In genomic region chr6:49637654-49638053, GRCm38 (mm10) we compare ENCODE assay signal across 18 mouse cellular contexts.
DNase-seq lines count a peak whose midpoint lies in the region; ATAC-seq lines count a peak whose summit lies in the region.
"Had no signal": no experiment of that assay in that cellular context is flagged by ENCODE, and none has a peak within 500 bp of the region (broad histone marks: within the 10 kb centered on the region; RNA-seq: fewer than 3 reads in every experiment).

No protein-coding gene starts in this region.

- no peak overlapping the region for H3K4me2 ChIP-seq in embryonic facial prominence, embryonic 14.5 days (ENCODE audit: low read depth, low read length)
- no peak overlapping the region for H3K4me2 ChIP-seq in forebrain, embryonic 14.5 days (ENCODE audit: low read length)
- no peak overlapping the region for H3K4me2 ChIP-seq in hindbrain, embryonic 13.5 days
- H3K4me2 ChIP-seq: embryonic facial prominence, embryonic 13.5 days; forebrain, embryonic 13.5 days; kidney, embryonic 15.5 days; limb, embryonic 13.5 days had no signal

- H3K9ac ChIP-seq in embryonic facial prominence, embryonic 14.5 days (ENCODE audit: low read depth, low read length), result no peak overlapping the region
- H3K9ac ChIP-seq in forebrain, embryonic 14.5 days (ENCODE audit: low read length), result no peak overlapping the region
- no peak overlapping the region for H3K9ac ChIP-seq in hindbrain, embryonic 13.5 days
- H3K9ac ChIP-seq: embryonic facial prominence, embryonic 13.5 days; forebrain, embryonic 13.5 days; kidney, embryonic 15.5 days; limb, embryonic 13.5 days; liver, postnatal 0 days had no signal

- H3K36me3 ChIP-seq in embryonic facial prominence, embryonic 14.5 days (ENCODE audit: control insufficient read depth, insufficient read depth, low read length), result no peaks in the 10 kb centered on the region
- no peaks in the 10 kb centered on the region for H3K36me3 ChIP-seq in embryonic facial prominence, embryonic 10.5 days (replicated peaks)
- H3K36me3 ChIP-seq in forebrain, embryonic 14.5 days (ENCODE audit: control insufficient read depth, insufficient read depth, low read length), result no peaks in the 10 kb centered on the region
- no peaks in the 10 kb centered on the region for H3K36me3 ChIP-seq in hindbrain, embryonic 13.5 days
- H3K36me3 ChIP-seq: embryonic facial prominence, embryonic 13.5 days; G1E; kidney, embryonic 15.5 days; limb, embryonic 13.5 days had no signal

- 86% methylated on average over 2 of the region's 2 CpGs for WGBS in embryonic facial prominence, embryonic 14.5 days
- 77% methylated on average over 2 of the region's 2 CpGs for WGBS in embryonic facial prominence, embryonic 10.5 days
- 89% methylated on average over 2 of the region's 2 CpGs for WGBS in forebrain, embryonic 14.5 days
- 92% methylated on average over 2 of the region's 2 CpGs for WGBS in hindbrain, embryonic 13.5 days

- ATAC-seq in embryonic facial prominence, embryonic 14.5 days (ENCODE audit: low read depth), result no peak
- ATAC-seq in forebrain, embryonic 14.5 days, result no peak
- no peak for ATAC-seq in hindbrain, embryonic 13.5 days (ENCODE audit: low FRiP score)
- ATAC-seq: forebrain, embryonic 13.5 days; hindbrain, embryonic 16.5 days; liver, postnatal 0 days had no signal

- no peaks in the 10 kb centered on the region for H3K9me3 ChIP-seq in embryonic facial prominence, embryonic 14.5 days (ENCODE audit: control insufficient read depth, low read length)
- no peaks in the 10 kb centered on the region for H3K9me3 ChIP-seq in embryonic facial prominence, embryonic 10.5 days
- no peaks in the 10 kb centered on the region for H3K9me3 ChIP-seq in forebrain, embryonic 14.5 days (replicated peaks; ENCODE audit: control insufficient read depth, low read length)
- H3K9me3 ChIP-seq in hindbrain, embryonic 13.5 days, result no peaks in the 10 kb centered on the region
- H3K9me3 ChIP-seq: embryonic facial prominence, embryonic 13.5 days; forebrain, embryonic 13.5 days; G1E; kidney, embryonic 15.5 days; limb, embryonic 13.5 days had no signal

- no peaks in the 10 kb centered on the region for H3K4me1 ChIP-seq in embryonic facial prominence, embryonic 14.5 days (ENCODE audit: control insufficient read depth, insufficient read depth, low read length)
- H3K4me1 ChIP-seq in embryonic facial prominence, embryonic 10.5 days, result peaks cover 17% of the 10 kb centered on the region
- no peaks in the 10 kb centered on the region for H3K4me1 ChIP-seq in forebrain, embryonic 14.5 days (ENCODE audit: control insufficient read depth, insufficient read depth, low read length)
- H3K4me1 ChIP-seq in hindbrain, embryonic 13.5 days (replicated peaks), result peaks cover 6% of the 10 kb centered on the region
- H3K4me1 ChIP-seq: forebrain, embryonic 13.5 days had no signal

- H3K27ac ChIP-seq in embryonic facial prominence, embryonic 14.5 days (replicated peaks; ENCODE audit: low read depth, low read length), result no peak overlapping the region
- no peak overlapping the region for H3K27ac ChIP-seq in embryonic facial prominence, embryonic 10.5 days (replicated peaks)
- no peak overlapping the region for H3K27ac ChIP-seq in forebrain, embryonic 14.5 days (ENCODE audit: low read depth, low read length)
- no peak overlapping the region for H3K27ac ChIP-seq in hindbrain, embryonic 13.5 days
- H3K27ac ChIP-seq: embryonic facial prominence, embryonic 13.5 days; forebrain, embryonic 13.5 days; kidney, embryonic 15.5 days; limb, embryonic 13.5 days had no signal

- H3K4me3 ChIP-seq in embryonic facial prominence, embryonic 14.5 days (ENCODE audit: low read depth, low read length), result no peak overlapping the region
- H3K4me3 ChIP-seq in embryonic facial prominence, embryonic 10.5 days, result no peak overlapping the region
- no peak overlapping the region for H3K4me3 ChIP-seq in forebrain, embryonic 14.5 days (ENCODE audit: low read depth, low read length)
- H3K4me3 ChIP-seq in hindbrain, embryonic 13.5 days, result no peak overlapping the region
- H3K4me3 ChIP-seq: embryonic facial prominence, embryonic 13.5 days; forebrain, embryonic 13.5 days; kidney, embryonic 15.5 days; limb, embryonic 13.5 days had no signal

- DNase-seq in embryonic facial prominence, embryonic 14.5 days (ENCODE audit: low spot score), result peak; percentile 19
- no peak for DNase-seq in embryonic facial prominence, embryonic 10.5 days (ENCODE audit: low spot score)
- peak; percentile 53 for DNase-seq in Muller cell, postnatal 12 days (ENCODE audit: inconsistent ontology term)
- peak; percentile 21 to 48 for DNase-seq in layer of hippocampus, adult 8-10 months (ENCODE audit: low spot score in 2 of 2)
- peak; percentile 75 to 77 for DNase-seq in right cerebral cortex, adult 2 months (ENCODE audit: low spot score in 2 of 2)
- no peak for DNase-seq in gastrocnemius, postnatal 10 days
- DNase-seq in forebrain, embryonic 14.5 days (ENCODE audit: low spot score), result no peak
- DNase-seq: cerebellum, postnatal 36 days; gastrocnemius, postnatal 36 days; liver, postnatal 0 days; thymus, adult 18-20 months had no signal

- no peaks in the 10 kb centered on the region for H3K27me3 ChIP-seq in embryonic facial prominence, embryonic 14.5 days (replicated peaks; ENCODE audit: control insufficient read depth, insufficient read depth, low read length)
- H3K27me3 ChIP-seq in embryonic facial prominence, embryonic 10.5 days (replicated peaks; ENCODE audit: low read depth, poor library complexity, severe bottlenecking), result no peaks in the 10 kb centered on the region
- no peaks in the 10 kb centered on the region for H3K27me3 ChIP-seq in forebrain, embryonic 14.5 days (replicated peaks; ENCODE audit: control insufficient read depth, insufficient read depth, low read length)
- H3K27me3 ChIP-seq in hindbrain, embryonic 13.5 days, result no peaks in the 10 kb centered on the region
- H3K27me3 ChIP-seq: embryonic facial prominence, embryonic 13.5 days; forebrain, embryonic 13.5 days; kidney, embryonic 15.5 days; limb, embryonic 13.5 days had no signal

Comparison
In these comparisons a context has a peak if more than half of its experiments do, and no peak if none do; other contexts are left out.
1. DNase-seq: peak in embryonic facial prominence, embryonic 14.5 days (single experiment), Muller cell, postnatal 12 days (single experiment), layer of hippocampus, adult 8-10 months (2 of 2) and right cerebral cortex, adult 2 months (2 of 2); none in embryonic facial prominence, embryonic 10.5 days (single experiment), gastrocnemius, postnatal 10 days (single experiment) and forebrain, embryonic 14.5 days (single experiment).